Mouse (Mus musculus): Measurements from ENCODE around the gene Synpo2.

DNA sequence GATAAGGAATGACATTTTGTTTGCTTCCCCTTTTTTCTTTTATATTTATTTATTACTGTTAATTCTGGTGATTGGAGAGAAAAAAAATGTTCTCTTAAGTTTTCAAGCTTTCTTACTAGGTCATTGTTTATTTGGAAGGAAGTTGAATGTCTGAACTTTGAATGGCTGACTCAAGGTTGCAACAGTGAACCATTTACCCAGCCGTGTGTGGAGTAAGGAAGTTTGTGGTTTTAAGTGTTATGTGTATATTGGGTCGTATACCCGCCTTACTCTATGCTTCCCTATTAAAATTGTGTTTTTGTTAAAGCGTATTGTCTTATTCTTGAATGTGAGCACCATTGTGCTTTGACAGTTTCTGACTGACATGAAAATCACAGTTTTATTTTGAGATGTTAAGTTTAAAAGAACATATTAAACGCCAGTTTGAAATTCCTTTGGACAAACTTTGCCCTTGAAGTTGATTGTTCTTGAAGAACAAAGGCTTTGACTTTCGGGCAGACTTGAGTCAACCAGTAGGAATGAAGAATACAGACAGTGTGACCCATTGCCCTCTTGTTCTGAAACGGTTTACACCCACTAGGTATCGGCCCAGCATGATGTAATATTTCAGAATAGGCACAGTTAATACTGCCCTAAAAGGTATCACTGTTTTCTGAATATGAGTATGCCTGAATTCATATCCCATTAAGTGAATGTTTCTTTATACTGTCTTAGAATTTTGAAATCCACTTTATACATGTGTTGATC, 182.6 kb downstream of the Synpo2 start:
- TF ChIP-seq GATA1 (IDR thresholded peaks at IDR 0.05; ENCODE audit: borderline replicate concordance, low read length) (no peak), FLI1 (IDR thresholded peaks at IDR 0.05; ENCODE audit: low read length) (no peak)
